Mouse (Mus musculus) granulocyte monocyte progenitor cell, adult 5-6 weeks (primary cell): ENCODE data around the gene Gm21293. TPM values are rescaled to one million over a fixed set of nuclear protein-coding genes. Genes with fewer than 3 reads are reported as not detected.
"Not testable (repeated sequence)": the region's sequence is repeated elsewhere in the genome, so short reads cannot be mapped to it uniquely, and the experiment has no call there.

Experiments used
- ATAC-seq: replicated peaks from 2 replicates; pipeline ENCODE4 v1.8.0; 2016; ENCODE audit warnings: mild to moderate bottlenecking, moderate TSS enrichment, inconsistent platforms; ENCODE audit not compliant: poor library complexity, severe bottlenecking
- total RNA-seq, 2 experiments: library from RNA; stranded (forward) in 1 of 2; stranded (reverse) in 1 of 2; fragments of 200-712, 200-1000 nt in 1 of 2; fragments of >200 nt in 1 of 2; fragmentation: Nextera tagmentation in 1 of 2; gene quantifications; 2 replicates each; pipeline ENCODE4 v1.2.3; 2014 to 2017

Gene Gm21293
- not detected in 2 replicates for total RNA-seq (2014; fragmentation: Nextera tagmentation)
- total RNA-seq (2017), result not detected in 2 replicates

DNA sequence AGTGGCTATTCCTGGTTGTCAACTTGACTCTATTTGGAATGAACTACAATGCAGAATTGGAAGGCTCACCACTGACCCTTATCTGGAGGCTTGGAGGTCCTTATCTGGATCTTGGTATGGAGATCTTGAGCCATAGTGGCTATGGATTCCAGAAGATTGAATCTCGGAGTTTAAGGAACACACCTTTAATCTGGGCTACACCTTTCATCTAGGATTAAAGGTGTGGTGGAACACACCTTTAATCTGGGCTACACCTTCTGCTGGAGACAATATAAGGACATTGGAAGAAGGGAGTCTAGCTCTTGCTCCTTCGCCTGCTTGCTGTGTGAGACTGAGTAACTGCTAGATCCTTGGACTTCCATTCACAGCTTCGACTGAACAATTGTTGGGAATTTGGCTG lies at the start of gene Gm21293:
Gm21293 (plus strand) TSS at position 301 of the 400 bp plus-strand sequence.
- not testable (repeated sequence) for ATAC-seq

GRCm38 (mm10) chr10:104110044-104110443 lies 32.7 kb upstream of the Gm21293 start:
- ATAC-seq, result no peak

- ATAC-seq, result no peak
Observed at GRCm38 (mm10) chr10:104118312-104118711, 24.5 kb upstream of the Gm21293 start.

DNA sequence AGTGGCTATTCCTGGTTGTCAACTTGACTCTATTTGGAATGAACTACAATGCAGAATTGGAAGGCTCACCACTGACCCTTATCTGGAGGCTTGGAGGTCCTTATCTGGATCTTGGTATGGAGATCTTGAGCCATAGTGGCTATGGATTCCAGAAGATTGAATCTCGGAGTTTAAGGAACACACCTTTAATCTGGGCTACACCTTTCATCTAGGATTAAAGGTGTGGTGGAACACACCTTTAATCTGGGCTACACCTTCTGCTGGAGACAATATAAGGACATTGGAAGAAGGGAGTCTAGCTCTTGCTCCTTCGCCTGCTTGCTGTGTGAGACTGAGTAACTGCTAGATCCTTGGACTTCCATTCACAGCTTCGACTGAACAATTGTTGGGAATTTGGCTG lies 8.4 kb downstream of the Gm21293 start, which contains the start of gene Gm6763:
Gm6763 (plus strand) TSS at position 301 of the 400 bp plus-strand sequence.
- not testable (repeated sequence) for ATAC-seq

- not testable (repeated sequence) for ATAC-seq
Observed at GRCm38 (mm10) chr10:104159706-104160105, 16.9 kb downstream of the Gm21293 start, which contains the start of gene Gm8764. Gene Gm8764, plus strand, starts transcription at chr10:104160006.

- not testable (repeated sequence) for ATAC-seq
Observed at GRCm38 (mm10) chr10:104168215-104168614, 25.4 kb downstream of the Gm21293 start, which contains the start of gene Gm21304. Gene Gm21304, plus strand, starts transcription at chr10:104168515.

DNA sequence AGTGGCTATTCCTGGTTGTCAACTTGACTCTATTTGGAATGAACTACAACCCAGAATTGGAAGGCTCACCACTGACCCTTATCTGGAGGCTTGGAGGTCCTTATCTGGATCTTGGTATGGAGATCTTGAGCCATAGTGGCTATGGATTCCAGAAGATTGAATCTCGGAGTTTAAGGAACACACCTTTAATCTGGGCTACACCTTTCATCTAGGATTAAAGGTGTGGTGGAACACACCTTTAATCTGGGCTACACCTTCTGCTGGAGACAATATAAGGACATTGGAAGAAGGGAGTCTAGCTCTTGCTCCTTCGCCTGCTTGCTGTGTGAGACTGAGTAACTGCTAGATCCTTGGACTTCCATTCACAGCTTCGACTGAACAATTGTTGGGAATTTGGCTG lies 33.9 kb downstream of the Gm21293 start, which contains the start of gene Gm21312:
Gm21312 (plus strand) TSS at position 301 of the 400 bp plus-strand sequence.
- ATAC-seq, result not testable (repeated sequence)

DNA sequence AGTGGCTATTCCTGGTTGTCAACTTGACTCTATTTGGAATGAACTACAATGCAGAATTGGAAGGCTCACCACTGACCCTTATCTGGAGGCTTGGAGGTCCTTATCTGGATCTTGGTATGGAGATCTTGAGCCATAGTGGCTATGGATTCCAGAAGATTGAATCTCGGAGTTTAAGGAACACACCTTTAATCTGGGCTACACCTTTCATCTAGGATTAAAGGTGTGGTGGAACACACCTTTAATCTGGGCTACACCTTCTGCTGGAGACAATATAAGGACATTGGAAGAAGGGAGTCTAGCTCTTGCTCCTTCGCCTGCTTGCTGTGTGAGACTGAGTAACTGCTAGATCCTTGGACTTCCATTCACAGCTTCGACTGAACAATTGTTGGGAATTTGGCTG lies 42.4 kb downstream of the Gm21293 start, which contains the start of gene Gm20765:
Gm20765 (plus strand) TSS at position 301 of the 400 bp plus-strand sequence.
- not testable (repeated sequence) for ATAC-seq

DNA sequence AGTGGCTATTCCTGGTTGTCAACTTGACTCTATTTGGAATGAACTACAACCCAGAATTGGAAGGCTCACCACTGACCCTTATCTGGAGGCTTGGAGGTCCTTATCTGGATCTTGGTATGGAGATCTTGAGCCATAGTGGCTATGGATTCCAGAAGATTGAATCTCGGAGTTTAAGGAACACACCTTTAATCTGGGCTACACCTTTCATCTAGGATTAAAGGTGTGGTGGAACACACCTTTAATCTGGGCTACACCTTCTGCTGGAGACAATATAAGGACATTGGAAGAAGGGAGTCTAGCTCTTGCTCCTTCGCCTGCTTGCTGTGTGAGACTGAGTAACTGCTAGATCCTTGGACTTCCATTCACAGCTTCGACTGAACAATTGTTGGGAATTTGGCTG lies 51.0 kb downstream of the Gm21293 start, which contains the start of gene Gm4340:
Gm4340 (plus strand) TSS at position 301 of the 400 bp plus-strand sequence.
- ATAC-seq, result not testable (repeated sequence)

Other genes starting within 250 kb of the Gm21293 start
- not detected in 2 replicates for gene Gm6763, start 8.5 kb downstream of the Gm21293 start, total RNA-seq (2014; fragmentation: Nextera tagmentation)
- not detected in 2 replicates for gene Gm6763, start 8.5 kb downstream of the Gm21293 start, total RNA-seq (2017)
- gene Gm8764, start 17.0 kb downstream of the Gm21293 start, total RNA-seq (2014; fragmentation: Nextera tagmentation), result not detected in 2 replicates
- gene Gm8764, start 17.0 kb downstream of the Gm21293 start, total RNA-seq (2017), result not detected in 2 replicates
- gene Gm21304, start 25.5 kb downstream of the Gm21293 start, total RNA-seq (2014; fragmentation: Nextera tagmentation), result not detected in 2 replicates
- not detected in 2 replicates for gene Gm21304, start 25.5 kb downstream of the Gm21293 start, total RNA-seq (2017)
- gene Gm21312, start 34.0 kb downstream of the Gm21293 start, total RNA-seq (2014; fragmentation: Nextera tagmentation), result not detected in 2 replicates
- not detected in 2 replicates for gene Gm21312, start 34.0 kb downstream of the Gm21293 start, total RNA-seq (2017)
- gene Gm20765, start 42.5 kb downstream of the Gm21293 start, total RNA-seq (2014; fragmentation: Nextera tagmentation), result not detected in 2 replicates
- not detected in 2 replicates for gene Gm20765, start 42.5 kb downstream of the Gm21293 start, total RNA-seq (2017)
- not detected in 2 replicates for gene Gm4340, start 51.1 kb downstream of the Gm21293 start, total RNA-seq (2014; fragmentation: Nextera tagmentation)
- not detected in 2 replicates for gene Gm4340, start 51.1 kb downstream of the Gm21293 start, total RNA-seq (2017)